Mouse (Mus musculus) MEL (cell line): ENCODE results near the gene Enc1. TPM values are rescaled to one million over a fixed set of nuclear protein-coding genes. Genes with fewer than 3 reads are reported as not detected.

Source experiments
- DNase-seq: peaks from one replicate; pipeline ENCODE4 v3.0.0; 2011; ENCODE audit warnings: low read depth, low spot score
- H3K27ac ChIP-seq: 2 replicates; pipeline ENCODE4 v1.5.1; 2012; ENCODE audit warnings: low read depth, mild to moderate bottlenecking, control low read depth, low read length, moderate library complexity; ENCODE audit not compliant: control insufficient read depth
- H3K27me3 ChIP-seq, 2 experiments: fragments of 150-350 bp in 1 of 2; sonication (generic) in 1 of 2; 2 replicates each; pipeline ENCODE4 v1.6.1; 2012; ENCODE audit warnings: low read length in 2 of 2, mild to moderate bottlenecking in 2 of 2, improper control_type of control experiment in 1 of 2, moderate library complexity in 1 of 2; ENCODE audit not compliant: insufficient read depth in 2 of 2, control insufficient read depth in 1 of 2
- H3K36me3 ChIP-seq, 2 experiments: 2 replicates each; pipeline ENCODE4 v1.6.1; 2012 to 2014; ENCODE audit warnings: low read length in 2 of 2, improper control_type of control experiment in 1 of 2, inconsistent platforms in 1 of 2, mild to moderate bottlenecking in 1 of 2; ENCODE audit not compliant: insufficient read depth in 2 of 2, control insufficient read depth in 1 of 2
- H3K4me1 ChIP-seq, 2 experiments: fragments of 150-350 bp in 1 of 2; sonication (generic) in 1 of 2; 2 replicates each; pipeline ENCODE4 v1.6.1; 2012; ENCODE audit warnings: low read length in 2 of 2, improper control_type of control experiment in 1 of 2, mild to moderate bottlenecking in 1 of 2; ENCODE audit not compliant: insufficient read depth in 2 of 2, control insufficient read depth in 1 of 2
- H3K4me3 ChIP-seq, 2 experiments: fragments of 150-350 bp in 1 of 2; sonication (generic) in 1 of 2; 2 replicates each; pipeline ENCODE4 v1.5.1; 2012; ENCODE audit warnings: low read depth in 2 of 2, low read length in 2 of 2, mild to moderate bottlenecking in 2 of 2, moderate library complexity in 2 of 2, control low read depth in 1 of 2, improper control_type of control experiment in 1 of 2; ENCODE audit not compliant: control insufficient read depth in 1 of 2, insufficient read depth in 1 of 2
- H3K79me2 ChIP-seq: 2 replicates; pipeline ENCODE4 v1.6.1; 2012; ENCODE audit warnings: mild to moderate bottlenecking, low read length, moderate library complexity; ENCODE audit not compliant: control insufficient read depth, poor library complexity, insufficient read depth
- H3K9ac ChIP-seq: 2 replicates; pipeline ENCODE4 v1.6.1; 2012; ENCODE audit warnings: low read depth, mild to moderate bottlenecking, control low read depth, low read length, moderate library complexity; ENCODE audit not compliant: control insufficient read depth, poor library complexity, severe bottlenecking
- H3K9me3 ChIP-seq: fragments of 150-350 bp; sonication (generic); replicated peaks from 2 replicates; pipeline ENCODE4 v1.6.1; 2012; ENCODE audit warnings: mild to moderate bottlenecking, low read length, improper control_type of control experiment, moderate library complexity; ENCODE audit not compliant: insufficient read depth
- BHLHE40 ChIP-seq: IDR thresholded peaks from 2 replicates; pipeline ENCODE4 v1.6.1; 2012; ENCODE audit warnings: low read depth, mild to moderate bottlenecking, inconsistent platforms, low read length, improper control_type of control experiment, borderline replicate concordance
- CHD1 ChIP-seq: IDR thresholded peaks from 2 replicates; pipeline ENCODE4 v1.6.1; 2012; ENCODE audit warnings: low read depth, mild to moderate bottlenecking, inconsistent platforms, low read length, improper control_type of control experiment
- CHD2 ChIP-seq: IDR thresholded peaks from 2 replicates; pipeline ENCODE4 v1.6.1; 2011; ENCODE audit warnings: low read length, improper control_type of control experiment
- E2F4 ChIP-seq: IDR thresholded peaks from 2 replicates; pipeline ENCODE4 v1.6.1; 2011; ENCODE audit warnings: low read depth, low read length, improper control_type of control experiment, borderline replicate concordance
- EP300 ChIP-seq, 2 experiments: IDR thresholded peaks; 2 replicates each; pipeline ENCODE4 v1.6.1; 2011; ENCODE audit warnings: improper control_type of control experiment in 2 of 2, low read length in 2 of 2, low read depth in 1 of 2, mild to moderate bottlenecking in 1 of 2
- ETS1 ChIP-seq: IDR thresholded peaks from 2 replicates; pipeline ENCODE4 v1.6.1; 2012; ENCODE audit warnings: low read depth, mild to moderate bottlenecking, inconsistent platforms, low read length, improper control_type of control experiment, moderate library complexity
- GABPA ChIP-seq: IDR thresholded peaks from 2 replicates; pipeline ENCODE4 v1.6.1; 2012; ENCODE audit warnings: low read depth, mild to moderate bottlenecking, inconsistent platforms, low read length, improper control_type of control experiment, moderate library complexity
- GATA1 ChIP-seq: IDR thresholded peaks from 2 replicates; pipeline ENCODE4 v1.6.1; 2011; ENCODE audit warnings: low read depth, low read length, improper control_type of control experiment
- JUND ChIP-seq: IDR thresholded peaks from 2 replicates; pipeline ENCODE4 v1.6.1; 2011; ENCODE audit warnings: low read depth, mild to moderate bottlenecking, improper control_type of control experiment, low read length
- MAFK ChIP-seq: IDR thresholded peaks from 2 replicates; pipeline ENCODE4 v1.6.1; 2011; ENCODE audit warnings: low read depth, mild to moderate bottlenecking, low read length, improper control_type of control experiment, borderline replicate concordance
- MAX ChIP-seq: IDR thresholded peaks from 2 replicates; pipeline ENCODE4 v1.6.1; 2011; ENCODE audit warnings: low read length, improper control_type of control experiment
- MAZ ChIP-seq: IDR thresholded peaks from 2 replicates; pipeline ENCODE4 v1.6.1; 2012; ENCODE audit warnings: low read depth, mild to moderate bottlenecking, inconsistent platforms, low read length, improper control_type of control experiment
- MYB ChIP-seq: IDR thresholded peaks from 2 replicates; pipeline ENCODE4 v1.6.1; 2011; ENCODE audit warnings: mild to moderate bottlenecking, low read depth, low read length, improper control_type of control experiment
- MYC ChIP-seq: IDR thresholded peaks from 2 replicates; pipeline ENCODE4 v1.6.1; 2011; ENCODE audit warnings: low read depth, mild to moderate bottlenecking, low read length, improper control_type of control experiment, moderate library complexity
- NRF1 ChIP-seq: IDR thresholded peaks from 2 replicates; pipeline ENCODE4 v1.6.1; 2014; ENCODE audit warnings: low read depth, mild to moderate bottlenecking, inconsistent platforms, low read length, improper control_type of control experiment, moderate library complexity; ENCODE audit not compliant: poor library complexity, insufficient read depth, severe bottlenecking
- POLR2A ChIP-seq, 2 experiments: IDR thresholded peaks; 2 replicates each; pipeline ENCODE4 v1.6.1; 2011 to 2012; ENCODE audit warnings: low read length in 2 of 2, mild to moderate bottlenecking in 2 of 2, control low read depth in 1 of 2, improper control_type of control experiment in 1 of 2, low read depth in 1 of 2, moderate library complexity in 1 of 2; ENCODE audit not compliant: control insufficient read depth in 1 of 2, insufficient read depth in 1 of 2, poor library complexity in 1 of 2
- POLR2AphosphoS5 ChIP-seq: IDR thresholded peaks from 2 replicates; pipeline ENCODE4 v1.6.1; 2012; ENCODE audit warnings: low read depth, borderline replicate concordance, mild to moderate bottlenecking, inconsistent platforms, low read length, moderate library complexity, mixed read lengths
- RAD21 ChIP-seq: IDR thresholded peaks from 2 replicates; pipeline ENCODE4 v1.6.1; 2011; ENCODE audit warnings: mild to moderate bottlenecking, low read depth, low read length, improper control_type of control experiment
- SIN3A ChIP-seq: IDR thresholded peaks from 2 replicates; pipeline ENCODE4 v1.6.1; 2012; ENCODE audit warnings: low read length, improper control_type of control experiment, inconsistent platforms
- SMC3 ChIP-seq: IDR thresholded peaks from 2 replicates; pipeline ENCODE4 v1.6.1; 2011; ENCODE audit warnings: low read depth, low read length, improper control_type of control experiment
- TAL1 ChIP-seq: IDR thresholded peaks from 2 replicates; pipeline ENCODE4 v1.6.1; 2012; ENCODE audit warnings: mild to moderate bottlenecking, inconsistent platforms, low read length, moderate library complexity, mixed read lengths
- TBP ChIP-seq: IDR thresholded peaks from 2 replicates; pipeline ENCODE4 v1.8.0; 2011; ENCODE audit warnings: low read depth, low read length, improper control_type of control experiment
- TCF12 ChIP-seq: IDR thresholded peaks from 2 replicates; pipeline ENCODE4 v1.6.1; 2014; ENCODE audit warnings: low read depth, mild to moderate bottlenecking, inconsistent platforms, low read length, improper control_type of control experiment, moderate library complexity
- UBTF ChIP-seq: IDR thresholded peaks from 2 replicates; pipeline ENCODE4 v1.6.1; 2012; ENCODE audit warnings: low read depth, mild to moderate bottlenecking, inconsistent platforms, low read length, improper control_type of control experiment, moderate library complexity, borderline replicate concordance; ENCODE audit not compliant: insufficient read depth
- ZC3H11A ChIP-seq: IDR thresholded peaks from 2 replicates; pipeline ENCODE4 v1.6.1; 2012; ENCODE audit warnings: low read depth, mild to moderate bottlenecking, inconsistent platforms, low read length, improper control_type of control experiment
- polyA plus RNA-seq, 2 experiments: library from polyadenylated mRNA; stranded (reverse) in 1 of 2; unstranded in 1 of 2; fragments of >175 nt in 1 of 2; fragments of >200 nt in 1 of 2; gene quantifications; 2 replicates each; pipeline versions ENCODE4 v1.2.1 to v1.2.4; 2012; ENCODE audit warnings: low replicate concordance in 2 of 2, low read depth in 1 of 2; ENCODE audit not compliant: insufficient read length in 2 of 2, insufficient read depth in 1 of 2, missing spikeins in 1 of 2
- total RNA-seq: library from RNA; depleted of rRNA; stranded (reverse); fragments of 300-350 nt; gene quantifications from 2 replicates; pipeline ENCODE4 v1.2.3, GENCODE M21; 2012

Enc1 gene
- total and polyA plus RNA-seq, 3 experiments, result not detected

GRCm38 (mm10) chr13:97271641-97272040 is 30.7 kb downstream of the Enc1 start:
- Histone ChIP-seq H3K4me3 (no peak overlapping the region), H3K27me3 (no peaks in the 10 kb centered on the region), H3K4me1 (no peaks in the 10 kb centered on the region), H3K9ac (no peak overlapping the region), H3K9me3 (no peaks in the 10 kb centered on the region), H3K27ac (no peak overlapping the region), H3K79me2 (no peaks in the 10 kb centered on the region), H3K36me3 (no peaks in the 10 kb centered on the region)
- DNase-seq, result no peak
- TF ChIP-seq NRF1 (no peak), POLR2A (IDR thresholded peaks at IDR 0.05; ENCODE audit: control insufficient read depth in 1 of 2, insufficient read depth in 1 of 2, low read depth in 1 of 2, low read length in 2 of 2, poor library complexity in 1 of 2) (no peak), CHD1 (no peak), MYC (no peak), EP300 (IDR thresholded peaks at IDR 0.05; ENCODE audit: low read depth in 1 of 2, low read length in 2 of 2) (no peak), JUND (no peak), MAX (no peak), SMC3 (no peak), TBP (no peak), TCF12 (no peak), ETS1 (no peak), MAFK (no peak), GABPA (no peak), SIN3A (no peak)

- H3K79me2 ChIP-seq, result no peaks in the 10 kb centered on the region
- TF ChIP-seq GABPA (no peak), CHD2 (no peak), UBTF (no peak), TCF12 (no peak), ZC3H11A (no peak), TBP (no peak), E2F4 (no peak), EP300 (IDR thresholded peaks at IDR 0.05; ENCODE audit: low read depth in 1 of 2, low read length in 2 of 2) (no peak), TAL1 (no peak), MYC (no peak), SIN3A (no peak), MYB (no peak), JUND (no peak), MAZ (no peak), POLR2AphosphoS5 (no peak), BHLHE40 (no peak), GATA1 (no peak), MAX (no peak), RAD21 (no peak)
Observed at GRCm38 (mm10) chr13:97274757-97275156, 33.9 kb downstream of the Enc1 start.

More at GRCm38 (mm10) chr13:97274757-97275156, 33.9 kb downstream of the Enc1 start:
- DNase-seq, result no peak
- Histone ChIP-seq H3K36me3 (no peaks in the 10 kb centered on the region), H3K9me3 (no peaks in the 10 kb centered on the region), H3K4me3 (no peak overlapping the region), H3K4me1 (no peaks in the 10 kb centered on the region), H3K9ac (no peak overlapping the region), H3K27me3 (no peaks in the 10 kb centered on the region), H3K27ac (no peak overlapping the region)
